Mouse (Mus musculus) naive thymus-derived CD4-positive, alpha-beta T cell, adult 2 months (primary cell): ENCODE results near the gene Olfr709-ps1.
"Not testable (repeated sequence)": the region's sequence is repeated elsewhere in the genome, so short reads cannot be mapped to it uniquely, and the experiment has no call there.

Experiments
- DNase-seq: peaks from one replicate; pipeline ENCODE4 v3.0.0-alpha.2; 2011; ENCODE audit warnings: low read depth

Olfr709-ps1 gene

DNA sequence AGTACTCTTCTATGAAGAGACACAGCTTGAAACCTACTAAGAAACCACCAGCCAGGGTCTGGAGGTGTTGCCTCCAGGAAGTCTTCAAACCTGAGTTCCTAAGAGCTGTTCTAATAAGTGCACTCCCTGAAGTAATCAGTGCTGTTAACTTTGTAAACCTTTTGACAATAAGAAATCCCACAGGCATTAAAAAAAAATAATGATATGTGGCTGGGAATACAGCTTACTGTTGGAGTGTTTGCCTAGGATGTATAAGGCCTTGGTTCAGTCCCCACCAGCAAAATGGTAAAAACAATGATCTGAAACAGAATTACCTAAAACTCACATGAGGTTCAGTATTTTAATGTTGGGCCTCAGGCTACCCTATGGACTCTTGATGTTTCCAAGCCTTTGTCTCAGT, at the start of gene Olfr709-ps1:
Gene Olfr709-ps1 (minus strand): TSS at position 101 of the 400 bp plus-strand sequence.
- no peak for DNase-seq

DNA sequence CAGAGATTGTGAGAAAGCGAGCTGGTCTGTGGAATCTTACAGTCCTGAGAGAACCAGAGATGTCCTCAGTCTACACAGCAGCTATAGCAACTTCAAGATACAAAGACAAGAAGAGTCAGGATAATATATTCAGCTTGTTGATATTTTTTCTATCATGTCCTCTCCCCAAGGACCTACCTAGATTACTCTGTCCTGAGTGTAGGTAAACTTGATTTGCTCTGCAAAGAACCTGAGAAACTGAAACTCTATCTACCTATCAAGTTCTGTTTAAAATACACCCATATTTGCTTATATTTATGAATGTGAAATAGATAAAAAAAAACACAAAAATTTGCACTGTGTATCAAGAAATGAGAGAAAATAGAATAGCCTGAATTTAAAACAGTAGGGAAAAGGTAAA, 43.3 kb upstream of the Olfr709-ps1 start, which contains the start of gene Olfr711:
Gene Olfr711 (minus strand): TSS at position 101 of the 400 bp plus-strand sequence.
- no peak for DNase-seq

DNA sequence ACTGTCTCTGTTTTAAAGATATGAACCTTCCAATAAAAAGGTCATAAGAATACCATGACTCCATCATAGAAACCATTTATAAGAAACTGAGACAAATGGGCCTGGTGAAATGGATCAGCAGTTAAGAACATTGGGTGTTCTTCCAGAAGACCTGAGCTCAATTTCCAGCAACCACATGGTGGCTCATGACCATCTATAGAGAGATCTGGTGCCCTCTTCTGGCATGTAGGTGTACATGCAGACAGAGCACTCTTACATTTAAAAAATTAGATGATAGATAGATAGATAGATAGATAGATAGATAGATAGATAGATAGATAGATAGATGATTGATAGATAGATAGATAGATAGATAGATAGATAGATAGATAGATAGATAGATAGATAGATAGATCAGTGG, 35.5 kb upstream of the Olfr709-ps1 start:
- peak; percentile 16 for DNase-seq

DNA sequence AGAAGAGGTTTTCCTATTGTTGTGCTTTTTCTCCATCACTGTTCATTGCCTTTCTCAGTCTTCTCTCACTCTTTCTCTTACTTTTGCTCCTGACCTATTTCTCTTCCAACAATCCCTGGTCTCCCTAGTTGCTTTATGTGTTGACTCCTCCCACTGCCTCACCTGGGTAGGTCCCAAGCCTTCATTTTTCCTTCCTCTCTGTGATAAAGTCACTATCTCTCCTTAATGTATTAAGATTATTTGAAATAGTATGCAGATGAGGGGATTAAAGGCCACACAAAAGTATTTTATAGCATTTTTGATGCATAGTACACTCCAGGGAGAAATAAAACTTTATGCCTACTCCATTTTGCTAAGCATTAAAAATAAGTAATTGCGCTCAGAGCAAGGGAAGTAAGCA, 31.8 kb upstream of the Olfr709-ps1 start, which contains the start of gene Olfr6:
Gene Olfr6 (minus strand): TSS at position 101 of the 400 bp plus-strand sequence.
- DNase-seq: no peak

DNA sequence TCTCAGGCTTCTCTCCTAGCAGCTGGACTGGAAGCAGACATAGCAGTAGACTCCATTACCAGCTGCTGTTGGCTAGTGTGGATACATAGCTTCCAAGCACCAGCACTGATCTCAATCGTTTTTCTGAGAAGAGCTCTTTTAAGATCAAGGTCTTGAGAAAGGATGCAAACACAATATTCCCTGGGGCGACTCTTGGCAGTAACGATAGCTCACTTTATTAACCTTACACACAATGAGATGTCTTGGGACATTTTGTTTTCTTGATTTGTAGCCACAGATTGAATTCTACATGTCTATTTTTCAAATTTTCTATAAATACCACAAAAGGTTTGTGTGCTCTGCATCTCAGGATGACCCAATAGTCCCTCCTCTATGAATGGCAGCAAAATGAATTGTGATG, 16.2 kb upstream of the Olfr709-ps1 start, which contains the start of gene Olfr710:
Gene Olfr710 (minus strand): TSS at position 101 of the 400 bp plus-strand sequence.
- DNase-seq: no peak

DNA sequence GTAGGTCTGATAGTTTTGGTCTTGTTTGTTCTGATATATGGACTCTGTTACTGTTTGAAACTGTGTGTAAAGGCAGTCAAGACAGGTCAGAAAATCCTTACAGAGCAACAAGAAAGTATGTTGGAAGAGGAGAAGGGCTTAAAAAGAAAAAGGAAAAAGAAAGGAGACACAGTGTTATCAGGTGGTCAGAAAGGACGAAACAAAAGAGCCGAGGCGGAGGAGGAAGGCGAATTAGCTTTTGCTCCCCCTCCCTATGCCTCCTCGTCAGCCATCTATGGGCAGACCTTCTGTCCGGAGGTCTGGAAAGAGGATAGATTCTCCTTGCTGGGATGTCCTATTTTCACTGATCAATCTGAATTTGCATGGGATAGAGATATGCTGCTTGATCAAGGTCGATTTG, 11.1 kb downstream of the Olfr709-ps1 start:
- DNase-seq: not testable (repeated sequence)

DNA sequence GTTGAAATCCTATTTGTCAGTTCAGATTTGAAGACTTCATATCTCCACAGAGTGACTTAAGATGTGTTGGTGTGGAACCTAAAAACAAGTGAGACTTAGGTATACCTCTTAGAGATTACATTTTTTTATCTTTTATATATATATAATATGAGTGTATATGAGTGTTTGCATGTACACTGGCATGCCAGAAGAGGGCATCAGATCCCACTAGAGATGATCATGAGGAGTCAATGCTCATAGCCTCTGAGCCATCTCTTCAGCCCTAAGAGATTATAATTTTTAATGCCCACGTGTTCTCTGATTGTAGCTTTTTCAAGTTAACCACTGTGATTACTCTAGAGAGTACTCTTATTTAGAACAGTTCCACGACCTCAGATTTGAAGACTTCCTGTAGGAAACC, 24.3 kb downstream of the Olfr709-ps1 start, which contains the start of gene Olfr1532-ps1:
Gene Olfr1532-ps1 (plus strand): TSS at position 326 of the 400 bp plus-strand sequence.
- no peak for DNase-seq

DNA sequence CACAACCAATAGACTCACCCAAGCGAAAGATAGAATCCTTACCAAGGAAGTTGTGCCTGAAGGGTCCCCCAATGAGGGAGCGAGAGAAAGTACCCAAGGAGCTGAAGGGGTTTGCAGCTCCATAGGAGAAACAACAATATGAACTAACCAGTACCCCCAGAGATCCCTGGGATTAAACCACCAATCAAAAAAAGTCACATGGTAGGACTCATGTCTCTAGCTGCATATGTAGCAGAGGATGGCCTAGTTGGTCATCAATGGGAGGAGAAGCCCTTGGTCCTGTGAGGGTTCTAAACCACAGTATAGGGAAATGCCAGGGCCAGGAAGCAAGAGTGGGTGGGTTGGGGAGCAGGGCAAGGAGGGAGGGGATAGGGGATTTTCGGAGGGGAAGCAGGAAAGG, 30.9 kb downstream of the Olfr709-ps1 start, which contains the start of gene Olfr707:
Gene Olfr707 (minus strand): TSS at position 101 of the 400 bp plus-strand sequence.
- DNase-seq: not testable (repeated sequence)

DNA sequence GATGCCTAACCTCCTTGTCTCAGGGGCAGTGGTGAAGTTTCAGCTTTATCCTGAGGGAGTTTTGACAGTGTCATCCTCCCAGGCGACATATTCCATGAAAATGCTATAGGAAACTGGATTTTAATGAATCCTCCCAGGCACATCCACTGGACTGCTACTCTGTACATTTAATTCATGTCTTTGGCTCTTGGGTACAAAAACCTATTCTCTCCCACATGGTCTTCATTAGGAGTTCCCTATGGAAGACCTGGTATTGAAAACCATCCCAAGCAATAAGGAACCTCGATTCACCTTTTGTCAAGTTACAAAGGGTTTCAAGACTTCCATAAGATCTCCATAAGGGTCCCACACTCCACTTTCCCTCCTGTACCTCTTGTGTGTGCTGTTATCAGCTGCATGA, 44.0 kb downstream of the Olfr709-ps1 start, which contains the start of gene Olfr706:
Gene Olfr706 (minus strand): TSS at position 101 of the 400 bp plus-strand sequence.
- no peak for DNase-seq

DNA sequence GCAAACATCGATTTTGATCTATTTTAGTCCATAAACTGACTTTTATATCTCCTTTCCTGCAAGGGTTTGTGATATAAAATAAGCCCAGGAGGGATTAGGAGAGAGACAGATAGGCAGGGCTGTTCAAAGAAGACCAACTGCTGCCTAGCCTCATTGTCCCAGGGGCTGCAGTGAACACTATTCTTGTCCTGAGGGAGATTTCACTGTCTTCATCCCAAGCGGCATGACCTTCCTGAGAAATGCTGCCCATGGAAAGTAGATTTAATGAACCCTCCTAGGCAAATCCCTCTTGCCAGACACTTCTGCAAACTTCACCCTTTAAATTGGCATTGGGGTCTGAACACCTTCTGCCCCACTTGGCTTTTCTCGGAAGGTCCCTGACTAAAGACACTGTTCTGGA, 55.2 kb downstream of the Olfr709-ps1 start, which contains the start of gene Olfr705:
Gene Olfr705 (minus strand): TSS at position 101 of the 400 bp plus-strand sequence.
- DNase-seq: no peak
